Mouse (Mus musculus): ENCODE results near the gene Gm13084.
"Not testable (repeated sequence)": the region's sequence is repeated elsewhere in the genome, so short reads cannot be mapped to it uniquely, and the experiment has no call there.

Gm13084 gene

DNA sequence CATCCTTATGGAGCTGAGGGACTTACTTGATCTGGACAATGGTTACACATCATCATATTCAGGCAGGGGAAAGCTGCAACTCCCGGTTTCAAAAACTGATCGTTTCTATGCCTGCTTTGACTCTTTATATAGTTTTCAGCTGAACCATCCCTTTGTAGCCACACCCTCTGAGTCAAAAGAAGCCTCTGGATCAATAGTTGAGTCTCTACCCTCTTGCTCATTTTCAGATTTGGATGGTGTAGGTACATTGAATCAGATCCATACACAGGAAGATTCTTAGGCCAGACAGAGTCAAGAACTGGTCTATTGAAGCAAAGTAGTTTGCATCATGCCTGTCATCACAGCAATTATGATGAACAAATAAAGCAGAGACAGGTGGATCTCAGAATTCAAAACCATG, at the start of gene Gm13084:
Gm13084 (minus strand) TSS at position 101 of the 400 bp plus-strand sequence.
- no peak for DNase-seq (ENCODE audit: low spot score in 2 of 2)

DNA sequence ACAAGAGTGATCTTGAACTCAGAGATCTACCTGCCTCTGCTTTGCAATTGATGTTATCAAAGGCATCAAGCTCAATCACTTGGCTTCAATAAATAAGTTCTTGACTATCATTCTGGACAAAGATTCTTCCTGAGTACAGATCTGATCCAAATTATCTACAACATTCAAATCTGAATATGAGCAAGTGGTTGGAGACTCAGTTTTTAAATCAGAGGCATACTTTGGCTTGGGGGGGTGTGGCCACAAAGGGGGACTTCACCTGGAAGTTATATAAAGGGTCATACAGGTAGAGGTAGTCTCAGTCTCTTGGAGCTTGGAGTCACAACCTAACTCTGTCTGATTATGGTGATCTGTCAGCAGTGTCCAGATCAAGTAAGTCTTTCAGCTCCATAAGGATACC, 30.3 kb upstream of the Gm13084 start, which contains the start of gene Gm13103:
Gm13103 (plus strand) TSS at position 301 of the 400 bp plus-strand sequence.
- DNase-seq (ENCODE audit: low spot score in 2 of 2), result not testable (repeated sequence)

DNA sequence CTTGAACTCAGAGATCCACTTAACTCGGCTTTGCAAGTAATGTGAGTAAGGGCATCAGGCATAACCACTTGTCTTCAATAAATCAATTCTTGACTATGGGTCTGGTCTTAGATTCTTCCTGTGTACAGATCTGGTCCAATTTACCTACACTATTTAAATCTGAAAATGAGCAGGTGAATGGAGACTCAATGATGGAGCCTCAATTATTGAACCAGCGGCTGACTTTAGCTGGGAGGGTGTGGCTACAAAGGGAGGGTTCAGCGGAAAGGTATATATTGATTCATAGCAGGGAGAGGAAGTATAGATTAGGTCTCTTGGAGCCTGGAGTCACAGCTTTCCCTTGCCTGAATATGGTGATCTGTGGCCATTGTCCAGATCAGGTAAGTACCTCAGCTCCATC, 26.8 kb downstream of the Gm13084 start, which contains the start of gene Gm13023:
Gm13023 (plus strand) TSS at position 301 of the 400 bp plus-strand sequence.
- DNase-seq (ENCODE audit: low spot score in 2 of 2), result not testable (repeated sequence)

Measured in frontal cortex, postnatal 36 days (tissue).